Comparison of ENCODE assay signal across 8 mouse cellular contexts in the genomic region with DNA sequence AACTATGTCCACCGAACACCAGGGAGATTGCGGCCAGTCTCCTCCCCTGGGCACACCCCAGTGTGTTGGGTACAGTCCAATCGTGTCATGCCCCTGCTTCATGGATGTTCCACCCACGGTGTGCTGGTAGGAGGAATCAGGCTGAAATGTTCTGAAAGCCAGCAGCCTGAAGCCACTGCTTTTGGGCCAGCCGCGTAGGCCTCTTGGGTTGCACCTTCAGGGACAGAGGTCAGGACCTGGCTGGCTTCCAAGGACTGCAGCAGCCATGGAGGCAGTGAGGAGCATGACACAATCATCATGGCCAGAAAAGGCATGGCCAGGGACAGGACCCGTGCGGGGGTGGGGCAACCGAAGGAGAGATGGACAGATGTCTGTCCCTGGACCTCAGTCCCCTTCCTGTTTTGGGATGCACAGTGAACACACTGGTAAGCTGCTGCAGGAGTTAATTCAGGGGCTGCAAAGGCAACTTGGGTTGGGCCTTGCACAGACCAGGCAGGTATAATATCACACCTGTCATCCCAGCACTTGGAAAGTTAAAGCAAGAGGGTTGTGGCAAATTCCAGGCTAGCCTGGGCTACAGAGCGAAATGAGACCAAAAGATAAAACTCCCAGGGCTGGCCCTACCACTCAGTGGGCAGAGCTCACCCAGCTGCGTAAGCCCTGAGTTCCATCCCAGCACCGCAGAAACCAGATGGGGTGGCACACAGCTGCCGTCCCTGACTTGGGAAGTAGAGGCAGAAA. TPM values are rescaled to one million over a fixed set of nuclear protein-coding genes. Genes with fewer than 3 reads are reported as not detected.
DNase-seq lines count a peak whose midpoint lies in the region; ATAC-seq and TF ChIP-seq lines count a peak whose summit lies in the region.

No protein-coding gene starts in this region.

- TF ChIP-seq CTCF in midbrain, postnatal 0 days (IDR thresholded peaks at IDR 0.05), result no peak

- H3K27me3 ChIP-seq in heart, embryonic 11.5 days (ENCODE audit: control insufficient read depth, insufficient read depth, low read length), result no peaks in the 10 kb centered on the region
- no peaks in the 10 kb centered on the region for H3K27me3 ChIP-seq in forebrain, embryonic 13.5 days
- no peaks in the 10 kb centered on the region for H3K27me3 ChIP-seq in midbrain, postnatal 0 days (ENCODE audit: insufficient read depth, low read length)

- ATAC-seq in heart, embryonic 11.5 days (replicated peaks; ENCODE audit: insufficient number of reproducible peaks, low FRiP score, low TSS enrichment), result no peak
- ATAC-seq in forebrain, embryonic 13.5 days, result no peak
- ATAC-seq in midbrain, postnatal 0 days (ENCODE audit: low FRiP score), result no peak

- H3K9me3 ChIP-seq in heart, embryonic 11.5 days (replicated peaks; ENCODE audit: control insufficient read depth, low read length), result no peaks in the 10 kb centered on the region
- no peaks in the 10 kb centered on the region for H3K9me3 ChIP-seq in forebrain, embryonic 13.5 days (replicated peaks)
- H3K9me3 ChIP-seq in midbrain, postnatal 0 days (ENCODE audit: low read length), result no peaks in the 10 kb centered on the region

- H3K4me2 ChIP-seq in heart, embryonic 11.5 days, result peak overlapping the region; percentile 87
- H3K4me2 ChIP-seq in forebrain, embryonic 13.5 days, result peak overlapping the region; percentile 85
- H3K4me2 ChIP-seq in midbrain, postnatal 0 days (ENCODE audit: low read depth, low read length, poor library complexity, severe bottlenecking), result no peak overlapping the region

- WGBS in heart, embryonic 11.5 days (ENCODE audit: insufficient replicate concordance), result 87% methylated on average over 13 of the region's 13 CpGs
- WGBS in forebrain, embryonic 13.5 days, result 93% methylated on average over 13 of the region's 13 CpGs
- 91% methylated on average over 13 of the region's 13 CpGs for WGBS in midbrain, postnatal 0 days

- peak overlapping the region; percentile 72; the same call in 1 of the 2 replicates for H3K9ac ChIP-seq in heart, embryonic 11.5 days (ENCODE audit: low read depth, low read length)
- peak overlapping the region; percentile 62; the same call in 1 of the 2 replicates for H3K9ac ChIP-seq in forebrain, embryonic 13.5 days
- 0 out of 2 replicates have a peak overlapping the region, but pooled peaks have one; percentile 34 for H3K9ac ChIP-seq in midbrain, postnatal 0 days (replicated peaks; ENCODE audit: low read length, poor library complexity, severe bottlenecking)

- H3K4me1 ChIP-seq in heart, embryonic 11.5 days (ENCODE audit: control insufficient read depth, insufficient read depth, low read length), result peaks cover 37% of the 10 kb centered on the region
- peaks cover 42% of the 10 kb centered on the region for H3K4me1 ChIP-seq in forebrain, embryonic 13.5 days
- 0 out of 2 replicates have a peak, but pooled peaks cover 3% of the 10 kb centered on the region for H3K4me1 ChIP-seq in midbrain, postnatal 0 days (ENCODE audit: insufficient read depth, low read length)

- no peak for DNase-seq in heart, adult 9 months (ENCODE audit: low spot score in 2 of 2)
- peak; percentile 75 for DNase-seq in MN1 (ENCODE audit: low spot score)
- peak; percentile 57 to 80 for DNase-seq in kidney, postnatal 25 days
- no peak for DNase-seq in midbrain, postnatal 0 days (ENCODE audit: low spot score)
- DNase-seq in embryo, embryonic 9.5 days (ENCODE audit: extremely low spot score), result no peak
- no peak for DNase-seq in B cell, adult 2 months

- H3K4me3 ChIP-seq in heart, embryonic 11.5 days (ENCODE audit: low read depth, low read length), result no peak overlapping the region
- H3K4me3 ChIP-seq in forebrain, embryonic 13.5 days, result no peak overlapping the region
- H3K4me3 ChIP-seq in midbrain, postnatal 0 days (ENCODE audit: low read depth, low read length), result no peak overlapping the region

- H3K27ac ChIP-seq in heart, embryonic 11.5 days (ENCODE audit: low read depth, low read length), result no peak overlapping the region
- H3K27ac ChIP-seq in forebrain, embryonic 13.5 days, result no peak overlapping the region
- H3K27ac ChIP-seq in midbrain, postnatal 0 days (ENCODE audit: low read depth, low read length), result 0 out of 2 replicates have a peak overlapping the region, but pooled peaks have one; percentile 88

- H3K36me3 ChIP-seq in heart, embryonic 11.5 days (ENCODE audit: control insufficient read depth, insufficient read depth, low read length), result peaks cover 25% of the 10 kb centered on the region
- H3K36me3 ChIP-seq in forebrain, embryonic 13.5 days (ENCODE audit: poor library complexity, severe bottlenecking), result peaks cover 62% of the 10 kb centered on the region
- H3K36me3 ChIP-seq in midbrain, postnatal 0 days (ENCODE audit: insufficient read depth, low read length), result peaks cover 52% of the 10 kb centered on the region

RNA-seq across cellular contexts. Expression of gene Cactin, which starts 2.1 kb away (rescaled TPM):
- polyA plus RNA-seq in heart, embryonic 11.5 days (2014; fragmentation: Nextera tagmentation; extraction: Ambion mirVana), result 20.2 and 25.0 TPM in 2 replicates
- 39.9 and 42.0 TPM in 2 replicates for polyA plus RNA-seq in forebrain, embryonic 13.5 days (2015; fragmentation: Nextera tagmentation; extraction: Ambion mirVana)
- 19.5 and 22.7 TPM in 2 replicates for total RNA-seq in midbrain, postnatal 0 days (2014; rRNA removed)
- 18.4 and 20.2 TPM in 2 replicates for polyA plus RNA-seq in midbrain, postnatal 0 days (2015; fragmentation: Nextera tagmentation; extraction: Ambion mirVana)

RNA-seq across cellular contexts. Expression of gene Tbxa2r, which starts 9.8 kb away (rescaled TPM):
- polyA plus RNA-seq in heart, embryonic 11.5 days (2014; fragmentation: Nextera tagmentation; extraction: Ambion mirVana), result 10.9 and 11.2 TPM in 2 replicates
- polyA plus RNA-seq in forebrain, embryonic 13.5 days (2015; fragmentation: Nextera tagmentation; extraction: Ambion mirVana), result 2.6 and 3.8 TPM in 2 replicates
- total RNA-seq in midbrain, postnatal 0 days (2014; rRNA removed), result 4.3 and 7.0 TPM in 2 replicates
- 3.8 and 4.7 TPM in 2 replicates for polyA plus RNA-seq in midbrain, postnatal 0 days (2015; fragmentation: Nextera tagmentation; extraction: Ambion mirVana)

RNA-seq across cellular contexts. Expression of gene Gipc3, which starts 24.3 kb away (rescaled TPM):
- not detected in 2 replicates for polyA plus RNA-seq in heart, embryonic 11.5 days (2014; fragmentation: Nextera tagmentation; extraction: Ambion mirVana)
- not detected in 2 replicates for polyA plus RNA-seq in forebrain, embryonic 13.5 days (2015; fragmentation: Nextera tagmentation; extraction: Ambion mirVana)
- 0.09 and 0.16 TPM in 2 replicates for total RNA-seq in midbrain, postnatal 0 days (2014; rRNA removed)
- polyA plus RNA-seq in midbrain, postnatal 0 days (2015; fragmentation: Nextera tagmentation; extraction: Ambion mirVana), result not detected in 2 replicates

RNA-seq across cellular contexts. Expression of gene Pip5k1c, which starts 26.0 kb away (rescaled TPM):
- polyA plus RNA-seq in heart, embryonic 11.5 days (2014; fragmentation: Nextera tagmentation; extraction: Ambion mirVana), result 30.2 and 32.1 TPM in 2 replicates
- 73.1 and 87.2 TPM in 2 replicates for polyA plus RNA-seq in forebrain, embryonic 13.5 days (2015; fragmentation: Nextera tagmentation; extraction: Ambion mirVana)
- 248 and 256 TPM in 2 replicates for total RNA-seq in midbrain, postnatal 0 days (2014; rRNA removed)
- polyA plus RNA-seq in midbrain, postnatal 0 days (2015; fragmentation: Nextera tagmentation; extraction: Ambion mirVana), result 125 and 129 TPM in 2 replicates

RNA-seq across cellular contexts. Expression of gene Tjp3, which starts 27.4 kb away (rescaled TPM):
- 0.90 and 1.4 TPM in 2 replicates for polyA plus RNA-seq in heart, embryonic 11.5 days (2014; fragmentation: Nextera tagmentation; extraction: Ambion mirVana)
- 6.2 and 7.1 TPM in 2 replicates for polyA plus RNA-seq in forebrain, embryonic 13.5 days (2015; fragmentation: Nextera tagmentation; extraction: Ambion mirVana)
- 6.5 and 9.2 TPM in 2 replicates for total RNA-seq in midbrain, postnatal 0 days (2014; rRNA removed)
- 5.1 and 6.3 TPM in 2 replicates for polyA plus RNA-seq in midbrain, postnatal 0 days (2015; fragmentation: Nextera tagmentation; extraction: Ambion mirVana)

Comparison
In these comparisons a context has a peak if more than half of its experiments do, and no peak if none do; other contexts are left out.
1. DNase-seq: peak in MN1 (single experiment) and kidney, postnatal 25 days (2 of 2); none in heart, adult 9 months (0 of 2), midbrain, postnatal 0 days (single experiment), embryo, embryonic 9.5 days (single experiment) and B cell, adult 2 months (0 of 2).
2. Peak in every context shown above with its lines, with median percentiles within 50 percentile points of each other: H3K9ac ChIP-seq.